Mouse (Mus musculus) gastrocnemius, adult 18-20 months (tissue): ENCODE results near the gene Klb. TPM values are rescaled to one million over a fixed set of nuclear protein-coding genes. Genes with fewer than 3 reads are reported as not detected.

Source experiments
- DNase-seq: peaks from one replicate; pipeline ENCODE4 v3.0.0; 2021; ENCODE audit warnings: low spot score
- total RNA-seq, 2 experiments: library from RNA; stranded (reverse); gene quantifications; 2 replicates each; pipeline ENCODE4 v1.2.3; 2021

Gene Klb
- total RNA-seq, 2 experiments from 2014 or later, result 0.18 to 0.26 TPM

- DNase-seq, result no peak
Observed at GRCm38 (mm10) chr5:65371551-65371950, 23.4 kb downstream of the Klb start.

GRCm38 (mm10) chr5:65374746-65375145, 26.6 kb downstream of the Klb start:
- no peak for DNase-seq

- DNase-seq, result no peak
Observed at GRCm38 (mm10) chr5:65385704-65386103, 37.6 kb downstream of the Klb start.

- DNase-seq, result no peak
Observed at GRCm38 (mm10) chr5:65387008-65387867, 39.1 kb downstream of the Klb start.

- peak; percentile 99 for DNase-seq
Observed at GRCm38 (mm10) chr5:65390648-65391644, 42.8 kb downstream of the Klb start, which contains the start of the genes Rpl9 and Lias. Gene Rpl9, minus strand, starts transcription at chr5:65391444. Gene Lias, plus strand, starts transcription at chr5:65391497.

GRCm38 (mm10) chr5:65391753-65392152, 43.6 kb downstream of the Klb start:
- no peak for DNase-seq

- no peak for DNase-seq
Observed at GRCm38 (mm10) chr5:65394425-65394824, 46.3 kb downstream of the Klb start.

- peak; percentile 89 for DNase-seq
Observed at GRCm38 (mm10) chr5:65401251-65401994, 53.3 kb downstream of the Klb start.

GRCm38 (mm10) chr5:65407989-65408388, 59.9 kb downstream of the Klb start:
- no peak for DNase-seq

- no peak for DNase-seq
Observed at GRCm38 (mm10) chr5:65415653-65416458, 67.7 kb downstream of the Klb start.

GRCm38 (mm10) chr5:65419136-65419535, 71.0 kb downstream of the Klb start:
- no peak for DNase-seq

- no peak for DNase-seq
Observed at GRCm38 (mm10) chr5:65420822-65421221, 72.7 kb downstream of the Klb start.

GRCm38 (mm10) chr5:65422803-65423202, 74.7 kb downstream of the Klb start:
- DNase-seq, result no peak

- no peak for DNase-seq
Observed at GRCm38 (mm10) chr5:65424215-65424614, 76.1 kb downstream of the Klb start.

GRCm38 (mm10) chr5:65425251-65425650, 77.1 kb downstream of the Klb start:
- DNase-seq, result no peak

- no peak for DNase-seq
Observed at GRCm38 (mm10) chr5:65428321-65428720, 80.2 kb downstream of the Klb start.

- DNase-seq, result no peak
Observed at GRCm38 (mm10) chr5:65429441-65429840, 81.3 kb downstream of the Klb start.
